Mouse (Mus musculus) erythroid progenitor cell, adult 5-6 weeks (primary cell): ENCODE measurements around the gene Rbpjl. TPM values are rescaled to one million over a fixed set of nuclear protein-coding genes. Genes with fewer than 3 reads are reported as not detected.

Experiments used
- ATAC-seq: replicated peaks from 2 replicates; pipeline ENCODE4 v1.8.0; 2016; ENCODE audit warnings: moderate number of reproducible peaks, mild to moderate bottlenecking, moderate TSS enrichment, inconsistent platforms; ENCODE audit not compliant: poor library complexity, low FRiP score, severe bottlenecking
- total RNA-seq, 2 experiments: library from RNA; stranded (forward) in 1 of 2; stranded (reverse) in 1 of 2; fragments of 150-400 nt in 1 of 2; fragments of 186-747, 209-891 nt in 1 of 2; gene quantifications; 2 replicates each; pipeline versions ENCODE4 v1.2.3 to v1.2.4; 2015 to 2017; ENCODE audit warnings: low replicate concordance in 2 of 2

Rbpjl gene
- total RNA-seq, 2 experiments from 2014 or later: not detected

GRCm38 (mm10) chr2:164442315-164443050 is 39.5 kb downstream of the Rbpjl start:
- ATAC-seq: no peak

- ATAC-seq: no peak
Observed at GRCm38 (mm10) chr2:164443051-164443437, 40.1 kb downstream of the Rbpjl start.

DNA sequence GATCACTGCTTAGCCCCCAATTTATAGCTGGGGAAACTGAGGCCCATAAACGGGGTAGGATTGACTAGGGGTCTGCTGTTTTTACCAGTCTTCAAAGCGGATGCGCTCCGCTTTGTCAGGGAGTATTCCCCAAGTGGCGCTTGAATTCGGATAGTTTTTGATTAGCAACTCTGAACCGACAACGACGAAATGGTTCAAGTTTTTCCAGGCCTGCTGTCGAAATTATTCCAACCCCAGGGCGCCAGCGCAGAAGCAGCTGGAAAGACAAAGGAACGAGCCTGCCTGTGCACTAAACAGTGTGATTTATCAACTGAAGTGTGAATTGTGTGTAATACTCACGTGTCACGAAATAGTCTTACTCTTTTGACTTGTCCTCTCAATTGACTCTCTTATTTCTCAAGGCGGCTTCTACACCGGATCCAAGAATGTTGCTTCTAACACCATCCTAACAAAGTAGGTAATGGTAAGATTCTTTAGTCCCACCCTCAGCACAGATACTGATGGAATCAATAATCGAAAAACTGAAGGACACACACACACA is 40.6 kb downstream of the Rbpjl start, which contains the start of gene Sdc4:
Gene Sdc4 (minus strand): TSS at position 428 of the 541 bp plus-strand sequence.
- ATAC-seq: no peak

- no peak for ATAC-seq
Observed at GRCm38 (mm10) chr2:164444701-164445100, 41.8 kb downstream of the Rbpjl start.

- no peak for ATAC-seq
Observed at GRCm38 (mm10) chr2:164445399-164446085, 42.6 kb downstream of the Rbpjl start.

- ATAC-seq: no peak
Observed at GRCm38 (mm10) chr2:164446086-164446469, 43.1 kb downstream of the Rbpjl start.

DNA sequence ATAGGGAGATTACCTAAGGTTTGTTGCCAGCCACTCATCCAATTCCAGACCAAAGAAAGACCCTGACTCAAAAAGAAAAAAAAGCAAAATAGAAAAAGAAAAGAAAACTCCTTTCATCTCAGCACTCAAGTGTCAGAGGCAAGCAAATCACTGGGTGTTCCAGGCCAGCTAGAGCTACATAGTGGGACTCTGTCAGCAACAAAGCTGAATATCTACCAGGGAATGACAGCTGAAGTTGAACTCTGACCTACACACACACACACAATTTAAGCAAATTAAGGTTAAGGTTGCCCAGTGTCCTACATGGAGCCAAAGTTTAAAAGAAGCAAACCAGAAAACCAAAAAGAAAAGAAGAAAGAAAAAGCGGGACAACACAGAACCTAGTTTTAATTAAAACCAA is 45.2 kb downstream of the Rbpjl start:
- ATAC-seq: no peak

DNA sequence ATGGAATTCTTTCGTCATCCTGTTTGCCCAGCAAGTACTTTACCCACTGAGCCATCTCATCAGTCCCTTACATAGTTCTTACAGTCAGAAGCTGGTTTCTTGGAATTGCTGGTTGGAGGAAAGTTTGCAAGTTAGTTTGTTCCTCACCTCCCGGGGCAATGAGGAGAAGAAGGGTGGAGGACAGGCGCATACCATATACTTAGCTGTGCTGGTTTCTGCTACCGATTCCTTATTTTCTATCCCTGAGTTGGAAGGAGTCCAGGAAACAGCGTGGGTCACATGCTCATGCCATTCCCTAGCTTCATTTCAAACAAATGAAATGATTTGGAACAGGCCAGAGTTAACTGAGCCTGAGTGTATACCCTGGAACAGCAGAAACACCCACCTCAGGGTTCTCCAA is 46.0 kb downstream of the Rbpjl start:
- ATAC-seq: no peak

DNA sequence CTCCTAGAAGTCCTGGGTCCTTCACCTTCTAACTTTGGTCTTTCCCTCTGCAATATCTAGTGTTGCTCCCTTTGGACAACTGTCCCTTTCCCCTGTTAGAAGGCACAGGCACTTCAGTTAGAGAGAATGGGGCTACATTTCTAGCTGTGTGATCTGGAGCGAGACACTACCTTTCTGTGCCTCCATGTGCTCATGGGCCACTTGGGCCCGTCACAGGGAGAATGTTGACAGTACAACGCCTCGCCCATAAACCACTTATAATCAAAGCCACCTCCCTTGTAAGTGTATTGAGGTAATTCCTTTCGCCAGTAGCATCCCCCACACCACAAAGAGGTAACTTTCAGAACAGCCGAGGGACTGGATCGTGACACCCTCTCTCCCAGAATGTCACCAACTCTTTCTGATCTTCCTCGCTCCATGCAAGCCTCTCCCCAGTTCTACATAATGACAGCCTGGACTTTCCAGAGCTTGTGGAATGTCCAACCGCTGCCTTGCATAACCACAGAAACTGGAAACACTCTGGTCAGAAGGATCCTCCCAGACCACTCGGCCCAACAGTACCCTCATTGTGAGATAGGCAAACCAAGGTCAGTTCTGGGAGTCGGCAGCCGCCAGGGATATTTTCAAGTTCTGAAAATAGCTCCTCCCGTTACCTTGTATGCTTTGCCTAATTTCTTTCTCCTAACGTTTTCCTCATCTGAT is 46.6 kb downstream of the Rbpjl start:
- no peak for ATAC-seq

DNA sequence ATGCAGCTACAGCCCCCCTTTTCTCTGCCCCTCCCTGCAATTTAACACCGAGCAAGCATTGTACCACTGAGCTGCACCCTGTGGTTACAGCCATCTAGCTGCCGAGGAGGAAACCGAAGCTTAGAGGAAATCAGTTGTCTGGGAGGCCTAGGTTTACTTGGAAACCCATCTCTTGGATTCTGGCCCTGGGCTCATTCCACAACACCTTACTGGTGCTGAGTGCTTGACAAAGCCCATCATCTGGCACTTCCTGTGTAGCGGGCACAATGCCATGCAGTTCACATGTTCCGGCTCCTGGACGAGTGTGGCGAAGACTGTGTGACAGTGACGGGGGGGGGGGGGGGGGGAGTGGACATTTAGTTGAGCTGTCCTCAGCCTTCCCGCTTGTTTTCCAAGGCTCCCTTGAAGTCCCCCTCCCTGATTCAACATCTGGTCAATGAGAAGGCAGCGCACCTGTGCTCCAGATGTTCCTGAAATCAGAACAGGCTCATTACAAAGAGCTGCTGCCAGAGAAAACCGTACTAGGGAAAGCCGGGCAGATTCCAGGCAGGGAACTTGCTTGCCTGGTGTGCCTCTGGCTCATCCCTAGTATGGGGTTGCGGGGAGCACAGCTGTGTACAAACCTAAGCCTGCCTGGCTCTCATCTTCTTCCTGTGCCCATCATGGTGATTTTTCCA is 49.2 kb downstream of the Rbpjl start:
- ATAC-seq: no peak

DNA sequence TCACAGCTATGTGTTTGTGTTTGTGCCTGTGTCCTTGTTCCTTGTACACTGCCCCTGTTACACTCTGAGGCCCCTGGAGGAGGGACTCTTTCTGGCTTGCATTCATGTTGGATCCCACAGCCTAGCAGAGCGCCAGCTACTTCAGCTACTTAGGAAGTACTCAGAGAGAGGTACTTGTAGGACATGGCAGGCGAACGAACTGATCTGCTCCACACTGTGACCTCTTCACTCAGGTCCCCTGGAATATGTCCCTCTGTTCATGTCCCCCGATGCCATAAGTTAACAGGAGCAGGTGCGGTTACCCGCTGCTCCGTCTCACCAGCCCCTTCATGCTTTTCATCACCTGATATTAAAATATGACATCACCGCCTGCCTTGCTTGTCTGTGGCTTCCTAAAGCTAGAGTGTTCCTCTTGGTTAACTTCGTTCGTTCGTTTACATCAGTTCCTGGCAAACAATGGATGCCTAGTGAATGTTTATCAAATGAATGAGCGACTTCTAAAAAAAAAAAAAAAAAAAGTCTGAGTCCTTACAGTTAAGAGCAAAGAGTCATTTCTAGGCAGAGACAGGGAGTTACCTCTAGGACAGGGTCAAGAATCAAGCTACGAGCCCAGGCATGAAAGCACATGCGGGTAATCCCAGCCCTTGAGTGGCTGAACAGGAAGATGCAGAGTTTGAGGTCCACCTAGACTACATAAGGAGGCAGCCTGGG is 50.3 kb downstream of the Rbpjl start:
- no peak for ATAC-seq

DNA sequence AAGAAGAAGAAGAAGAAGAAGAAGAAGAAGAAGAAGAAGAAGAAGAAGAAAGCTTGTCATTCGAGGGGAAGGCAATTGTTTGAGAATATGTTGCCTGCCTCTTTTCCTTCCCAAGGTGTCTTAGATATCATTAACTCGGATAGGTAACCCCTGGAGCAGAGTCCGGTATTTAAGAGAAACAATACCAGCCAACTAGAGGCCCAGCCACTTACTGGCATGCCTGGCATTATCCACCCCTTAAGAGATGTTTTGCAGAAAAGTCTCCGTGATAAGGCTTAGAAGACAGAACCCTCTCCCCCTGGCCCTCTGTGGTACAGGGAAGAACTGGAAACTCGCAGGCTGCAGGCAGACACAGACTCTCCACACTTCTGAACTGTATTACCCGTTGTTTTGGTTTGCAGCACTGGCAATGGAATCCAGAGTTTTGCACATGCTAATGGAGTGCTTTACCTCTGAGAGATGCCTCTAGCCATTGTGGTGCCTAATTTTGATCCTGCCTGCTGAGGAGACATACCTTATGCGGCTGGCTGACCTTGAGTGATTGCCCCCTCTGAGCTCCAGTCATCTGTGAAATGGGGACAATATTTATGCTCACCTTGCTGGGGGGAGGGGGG is 51.1 kb downstream of the Rbpjl start:
- ATAC-seq: no peak

DNA sequence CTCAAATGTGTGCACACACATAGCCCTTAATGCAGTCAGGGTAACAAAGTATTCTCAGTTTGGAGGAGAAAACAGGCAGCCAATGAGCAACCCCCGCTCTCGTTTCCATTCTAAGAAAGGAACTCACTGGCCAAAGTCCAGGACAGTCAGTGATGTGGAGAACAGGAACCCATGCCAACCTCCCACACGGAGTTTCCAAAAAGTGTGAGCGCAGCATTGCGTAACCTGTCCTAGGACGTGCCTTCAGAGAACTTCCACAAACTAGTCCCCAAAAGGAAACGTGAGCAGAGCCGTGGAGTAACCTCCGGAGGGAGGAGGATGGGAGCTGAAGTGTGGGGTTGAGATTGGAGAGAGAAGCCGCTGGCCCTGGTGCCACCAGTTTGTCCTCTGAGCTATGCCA is 51.9 kb downstream of the Rbpjl start:
- no peak for ATAC-seq

- no peak for ATAC-seq
Observed at GRCm38 (mm10) chr2:164455421-164456190, 52.7 kb downstream of the Rbpjl start.

- no peak for ATAC-seq
Observed at GRCm38 (mm10) chr2:164456413-164456812, 53.5 kb downstream of the Rbpjl start.

DNA sequence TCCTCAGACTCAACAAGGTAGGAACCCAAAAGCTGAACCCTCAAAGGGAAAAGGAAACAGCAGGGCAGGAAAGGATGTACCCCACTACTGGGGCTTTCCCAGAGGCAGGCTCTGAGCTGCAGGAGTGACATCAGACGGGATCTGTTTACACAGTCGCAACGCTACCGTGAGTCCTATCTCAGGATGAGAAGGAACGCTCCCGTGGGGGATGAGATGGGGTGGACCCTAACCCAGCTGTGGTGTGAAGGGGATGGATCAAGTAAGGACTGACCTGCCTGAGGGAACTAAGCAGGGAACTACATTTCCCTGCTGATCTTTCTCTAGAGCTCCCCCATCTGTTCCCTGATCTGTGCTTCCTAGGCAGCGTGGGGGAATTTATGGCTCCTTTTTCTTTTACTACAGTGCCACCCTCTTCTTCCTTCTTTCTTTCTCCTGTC is 53.9 kb downstream of the Rbpjl start, which contains the start of gene Sys1:
Gene Sys1 (plus strand): TSS at position 101 of the 437 bp plus-strand sequence.
- ATAC-seq: no peak

GRCm38 (mm10) chr2:164457942-164458341 is 55.0 kb downstream of the Rbpjl start:
- ATAC-seq: no peak

- ATAC-seq: no peak
Observed at GRCm38 (mm10) chr2:164458535-164458934, 55.6 kb downstream of the Rbpjl start.
